Mouse (Mus musculus) liver, embryonic 14.5 days (tissue): Measurements from ENCODE around the gene Zfp628. TPM values are rescaled to one million over a fixed set of nuclear protein-coding genes. Genes with fewer than 3 reads are reported as not detected.

Experiments
- ATAC-seq: fragments of 200-750 bp; cut with Nextera tagmentation; 2 replicates; pipeline ENCODE4 v1.8.0; 2017; ENCODE audit warnings: moderate number of reproducible peaks, mild to moderate bottlenecking, moderate library complexity; ENCODE audit not compliant: insufficient read depth
- DNase-seq, 3 experiments: peaks; one replicate each; pipeline ENCODE4 v3.0.0-alpha.2; 2012 to 2013; ENCODE audit warnings: low read depth in 3 of 3, low spot score in 3 of 3
- H3K27ac ChIP-seq: fragments of 300-500 bp; sonication (generic); 2 replicates; pipeline ENCODE4 v1.5.1; 2014; ENCODE audit warnings: moderate library complexity, mild to moderate bottlenecking, control low read depth, inconsistent platforms
- H3K27me3 ChIP-seq: fragments of 300-500 bp; sonication (generic); 2 replicates; pipeline ENCODE4 v1.6.1; 2014; ENCODE audit warnings: mild to moderate bottlenecking, low read length, moderate library complexity; ENCODE audit not compliant: control insufficient read depth, insufficient read depth
- H3K36me3 ChIP-seq: fragments of 300-500 bp; sonication (generic); replicated peaks from 2 replicates; pipeline ENCODE4 v1.6.1; 2014; ENCODE audit warnings: low read depth; ENCODE audit not compliant: control insufficient read depth, insufficient read depth
- H3K4me1 ChIP-seq, 2 experiments: fragments of 200-500 bp in 1 of 2; fragments of 300-500 bp in 1 of 2; sonication (generic) in 1 of 2; replicated peaks; 2 replicates each; pipeline ENCODE4 v1.6.1; 2012 to 2014; ENCODE audit warnings: antibody characterized with exemption in 1 of 2, inconsistent platforms in 1 of 2, low read length in 1 of 2; ENCODE audit not compliant: control insufficient read depth in 2 of 2, insufficient read depth in 2 of 2
- H3K4me2 ChIP-seq: fragments of 300-500 bp; sonication (generic); 2 replicates; pipeline ENCODE4 v1.6.1; 2014; ENCODE audit warnings: low read depth, mild to moderate bottlenecking, control low read depth, moderate library complexity
- H3K4me3 ChIP-seq, 2 experiments: fragments of 200-500 bp in 1 of 2; fragments of 300-500 bp in 1 of 2; sonication (generic) in 1 of 2; 2 replicates each; pipeline ENCODE4 v1.5.1; 2012 to 2014; ENCODE audit warnings: low read depth in 2 of 2, low read length in 2 of 2, mild to moderate bottlenecking in 2 of 2, control low read depth in 1 of 2, inconsistent platforms in 1 of 2, moderate library complexity in 1 of 2; ENCODE audit not compliant: insufficient read depth in 1 of 2
- H3K9ac ChIP-seq: fragments of 300-500 bp; sonication (generic); replicated peaks from 2 replicates; pipeline ENCODE4 v1.6.1; 2014; ENCODE audit warnings: mild to moderate bottlenecking, control low read depth, moderate library complexity
- H3K9me3 ChIP-seq: fragments of 300-500 bp; sonication (generic); 2 replicates; pipeline ENCODE4 v1.6.1; 2016; ENCODE audit warnings: low read length, mixed read lengths; ENCODE audit not compliant: control insufficient read depth
- CTCF ChIP-seq: IDR thresholded peaks from 2 replicates; pipeline ENCODE4 v1.5.1; 2016; ENCODE audit warnings: antibody characterized with exemption, low read depth, control low read depth
- EP300 ChIP-seq: IDR thresholded peaks from 2 replicates; pipeline ENCODE4 v1.6.1; 2016; ENCODE audit warnings: antibody characterized with exemption, low read depth
- WGBS: fragments of 180-500 bp; shearing (Covaris S2); extraction: QIAGEN DNeasy Blood & Tissue Kit; methylation state at CpG from one replicate; pipeline ENCODE4 v1.1.7; 2014; ENCODE audit not compliant: insufficient replicate concordance; 5-methylcytosine and 5-hydroxymethylcytosine counted together
- polyA plus RNA-seq, 2 experiments: library from polyadenylated mRNA; depleted of rRNA in 1 of 2; stranded (reverse) in 1 of 2; unstranded in 1 of 2; fragments of >200 nt; fragmentation: Nextera tagmentation in 1 of 2; extraction: Ambion mirVana in 1 of 2; gene quantifications; 2 replicates each; pipeline versions ENCODE4 v1.2.1 to v1.2.3; 2012 to 2014

Zfp628 gene
- polyA plus RNA-seq, 2 experiments, result 1.5 to 2.9 TPM

- H3K27ac ChIP-seq, result no peak overlapping the region
- TF ChIP-seq EP300 (no peak), CTCF (no peak)
- H3K4me2 ChIP-seq, result no peak overlapping the region
- no peaks in the 10 kb centered on the region for H3K9me3 ChIP-seq
- H3K4me1 ChIP-seq, result peaks cover 10 to 12% of the 10 kb centered on the region in 2 experiments
- no peak overlapping the region for H3K4me3 ChIP-seq
- no peak overlapping the region for H3K9ac ChIP-seq
- 66% methylated on average over 10 of the region's 11 CpGs for WGBS
- no peak for DNase-seq
- ATAC-seq, result no peak
- no peaks in the 10 kb centered on the region for H3K27me3 ChIP-seq
- no peaks in the 10 kb centered on the region for H3K36me3 ChIP-seq
Measured at GRCm38 (mm10) chr7:4895186-4895585, 19.8 kb upstream of the Zfp628 start.

- Histone ChIP-seq H3K27me3 (no peaks in the 10 kb centered on the region), H3K4me2 (peak overlapping the region; percentile 79), H3K9me3 (no peaks in the 10 kb centered on the region), H3K36me3 (no peaks in the 10 kb centered on the region), H3K27ac (no peak overlapping the region), H3K4me3 (peak overlapping the region; percentile 48 to 52), H3K4me1 (peaks cover 10 to 15% of the 10 kb centered on the region in 2 experiments), H3K9ac (peak overlapping the region; percentile 56)
- TF ChIP-seq EP300 (no peak), CTCF (no peak)
- ATAC-seq (peak; percentile 49; the same call in 1 of the 2 replicates), DNase-seq (no peak)
- WGBS, result 25% methylated on average over 18 of the region's 18 CpGs
Measured at GRCm38 (mm10) chr7:4898851-4899648, 16.0 kb upstream of the Zfp628 start.

GRCm38 (mm10) chr7:4899649-4900522 is 15.1 kb upstream of the Zfp628 start:
- ATAC-seq, result peak; percentile 79
- no peaks in the 10 kb centered on the region for H3K9me3 ChIP-seq
- peak overlapping the region; percentile 79 for H3K4me2 ChIP-seq
- no peak for TF ChIP-seq EP300
- no peak for TF ChIP-seq CTCF
- peak overlapping the region; percentile 64 for H3K27ac ChIP-seq
- H3K27me3 ChIP-seq, result no peaks in the 10 kb centered on the region
- H3K36me3 ChIP-seq, result no peaks in the 10 kb centered on the region
- DNase-seq, result peak in 1 of 3 experiments; percentile 51
- H3K9ac ChIP-seq, result peak overlapping the region; percentile 56
- H3K4me1 ChIP-seq, result peaks cover 10 to 15% of the 10 kb centered on the region in 2 experiments
- H3K4me3 ChIP-seq, result peak overlapping the region; percentile 48 to 52
- 4% methylated on average over 19 of the region's 19 CpGs for WGBS

GRCm38 (mm10) chr7:4900523-4900851 is 14.5 kb upstream of the Zfp628 start:
- Histone ChIP-seq H3K9ac (peak overlapping the region; percentile 44), H3K36me3 (no peaks in the 10 kb centered on the region), H3K4me2 (peak overlapping the region; percentile 79), H3K27me3 (no peaks in the 10 kb centered on the region), H3K9me3 (no peaks in the 10 kb centered on the region), H3K4me1 (peaks cover 10 to 15% of the 10 kb centered on the region in 2 experiments), H3K4me3 (peak overlapping the region; percentile 48 to 52; a peak in 3 of 4 replicates), H3K27ac (peak overlapping the region; percentile 64)
- ATAC-seq (peak; percentile 40), DNase-seq (no peak)
- 19% methylated on average over 11 of the region's 11 CpGs for WGBS
- TF ChIP-seq EP300 (no peak), CTCF (no peak)

GRCm38 (mm10) chr7:4901171-4901570 is 13.8 kb upstream of the Zfp628 start:
- Histone ChIP-seq H3K4me3 (no peak overlapping the region), H3K27ac (no peak overlapping the region), H3K27me3 (no peaks in the 10 kb centered on the region), H3K36me3 (no peaks in the 10 kb centered on the region), H3K9ac (no peak overlapping the region), H3K4me2 (peak overlapping the region; percentile 79; the same call in 1 of the 2 replicates), H3K9me3 (no peaks in the 10 kb centered on the region), H3K4me1 (peaks cover 10 to 15% of the 10 kb centered on the region in 2 experiments)
- DNase-seq (no peak), ATAC-seq (peak; percentile 36; the same call in 1 of the 2 replicates)
- TF ChIP-seq CTCF (peak; percentile 91), EP300 (no peak)
- 63% methylated on average over 8 of the region's 8 CpGs for WGBS
